Mouse (Mus musculus): ENCODE data around the gene Ptprn2.

Gene Ptprn2

GRCm38 (mm10) chr12:116485591-116486403 is at the start of gene Ptprn2:
TSS of gene Ptprn2 (plus strand) at chr12:116485720.
- peak; percentile 70 for DNase-seq (ENCODE audit: low read depth, low spot score)

GRCm38 (mm10) chr12:116436125-116436524 is 49.4 kb upstream of the Ptprn2 start:
- no peak for DNase-seq (ENCODE audit: low read depth, low spot score)

- DNase-seq (ENCODE audit: low read depth, low spot score), result no peak
These were observed 46.9 kb upstream of the Ptprn2 start for GRCm38 (mm10) chr12:116438591-116438990.

- no peak for DNase-seq (ENCODE audit: low read depth, low spot score)
These were observed 43.3 kb upstream of the Ptprn2 start for GRCm38 (mm10) chr12:116442184-116442583.

- DNase-seq (ENCODE audit: low read depth, low spot score), result no peak
These were observed 36.0 kb upstream of the Ptprn2 start for GRCm38 (mm10) chr12:116449536-116449935.

- DNase-seq (ENCODE audit: low read depth, low spot score), result no peak
These were observed 25.0 kb upstream of the Ptprn2 start for GRCm38 (mm10) chr12:116460379-116461065.

GRCm38 (mm10) chr12:116467030-116467429 is 18.5 kb upstream of the Ptprn2 start:
- DNase-seq (ENCODE audit: low read depth, low spot score), result no peak

GRCm38 (mm10) chr12:116468348-116468747 is 17.2 kb upstream of the Ptprn2 start:
- DNase-seq (ENCODE audit: low read depth, low spot score), result no peak

GRCm38 (mm10) chr12:116469096-116469495 is 16.4 kb upstream of the Ptprn2 start:
- DNase-seq (ENCODE audit: low read depth, low spot score), result no peak

GRCm38 (mm10) chr12:116473264-116473663 is 12.3 kb upstream of the Ptprn2 start:
- DNase-seq (ENCODE audit: low read depth, low spot score), result no peak

GRCm38 (mm10) chr12:116473761-116474160 is 11.8 kb upstream of the Ptprn2 start:
- no peak for DNase-seq (ENCODE audit: low read depth, low spot score)

- no peak for DNase-seq (ENCODE audit: low read depth, low spot score)
These were observed 10.8 kb upstream of the Ptprn2 start for GRCm38 (mm10) chr12:116474676-116475075.

GRCm38 (mm10) chr12:116478771-116479170 is 6.7 kb upstream of the Ptprn2 start:
- DNase-seq (ENCODE audit: low read depth, low spot score), result no peak

GRCm38 (mm10) chr12:116481921-116482320 is 3.6 kb upstream of the Ptprn2 start:
- DNase-seq (ENCODE audit: low read depth, low spot score), result no peak

GRCm38 (mm10) chr12:116483581-116483980 is 1.9 kb upstream of the Ptprn2 start:
- DNase-seq (ENCODE audit: low read depth, low spot score), result no peak

GRCm38 (mm10) chr12:116484991-116485390 is 529 bp upstream of the Ptprn2 start:
- DNase-seq (ENCODE audit: low read depth, low spot score), result no peak

- DNase-seq (ENCODE audit: low read depth, low spot score), result no peak
These were observed 847 bp downstream of the Ptprn2 start for GRCm38 (mm10) chr12:116486404-116486730.

- DNase-seq (ENCODE audit: low read depth, low spot score), result no peak
These were observed 3.3 kb downstream of the Ptprn2 start for GRCm38 (mm10) chr12:116488836-116489235.

- no peak for DNase-seq (ENCODE audit: low read depth, low spot score)
These were observed 5.2 kb downstream of the Ptprn2 start for GRCm38 (mm10) chr12:116490575-116491356.

- DNase-seq (ENCODE audit: low read depth, low spot score), result no peak
These were observed 13.1 kb downstream of the Ptprn2 start for GRCm38 (mm10) chr12:116498666-116499065.

GRCm38 (mm10) chr12:116500652-116501051 is 15.1 kb downstream of the Ptprn2 start:
- DNase-seq (ENCODE audit: low read depth, low spot score), result no peak

- DNase-seq (ENCODE audit: low read depth, low spot score), result no peak
These were observed 27.0 kb downstream of the Ptprn2 start for GRCm38 (mm10) chr12:116512482-116512881.

Measured in forelimb bud, embryonic 11.5 days (tissue).